Mouse (Mus musculus): ENCODE data around the gene Sectm1a. TPM values are rescaled to one million over a fixed set of nuclear protein-coding genes. Genes with fewer than 3 reads are reported as not detected.

Sectm1a gene
- polyA plus RNA-seq, 1 experiment from 2014 or later = not detected

GRCm38 (mm10) chr11:121059471-121059870, 21.5 kb downstream of the Sectm1a start:
- Histone ChIP-seq H3K9me3 (ENCODE audit: control insufficient read depth, low read length) (no peaks in the 10 kb centered on the region), H3K4me1 (replicated peaks; ENCODE audit: control insufficient read depth, insufficient read depth, low read length) (no peaks in the 10 kb centered on the region), H3K4me3 (ENCODE audit: low read depth, low read length) (no peak overlapping the region), H3K27ac (ENCODE audit: low read depth, low read length) (no peak overlapping the region), H3K36me3 (ENCODE audit: control insufficient read depth, insufficient read depth, low read length) (no peaks in the 10 kb centered on the region), H3K27me3 (ENCODE audit: control insufficient read depth, insufficient read depth, low read length) (no peaks in the 10 kb centered on the region), H3K4me2 (replicated peaks; ENCODE audit: low read depth, low read length) (no peak overlapping the region), H3K9ac (ENCODE audit: low read depth, low read length) (no peak overlapping the region)
- ATAC-seq (ENCODE audit: low FRiP score) (no peak), DNase-seq (ENCODE audit: low spot score) (no peak)
- WGBS = 89% methylated on average over 4 of the region's 4 CpGs

- Histone ChIP-seq H3K9me3 (ENCODE audit: control insufficient read depth, low read length) (no peaks in the 10 kb centered on the region), H3K9ac (ENCODE audit: low read depth, low read length) (no peak overlapping the region), H3K4me3 (ENCODE audit: low read depth, low read length) (no peak overlapping the region), H3K27ac (ENCODE audit: low read depth, low read length) (no peak overlapping the region), H3K4me2 (replicated peaks; ENCODE audit: low read depth, low read length) (no peak overlapping the region), H3K27me3 (ENCODE audit: control insufficient read depth, insufficient read depth, low read length) (no peaks in the 10 kb centered on the region), H3K36me3 (ENCODE audit: control insufficient read depth, insufficient read depth, low read length) (no peaks in the 10 kb centered on the region), H3K4me1 (replicated peaks; ENCODE audit: control insufficient read depth, insufficient read depth, low read length) (no peaks in the 10 kb centered on the region)
- 87% methylated on average over 4 of the region's 4 CpGs for WGBS
- ATAC-seq (ENCODE audit: low FRiP score) (no peak), DNase-seq (ENCODE audit: low spot score) (no peak)
These were observed 22.1 kb downstream of the Sectm1a start for GRCm38 (mm10) chr11:121058956-121059355.

GRCm38 (mm10) chr11:121058122-121058521, 22.9 kb downstream of the Sectm1a start:
- Histone ChIP-seq H3K36me3 (ENCODE audit: control insufficient read depth, insufficient read depth, low read length) (no peaks in the 10 kb centered on the region), H3K4me1 (replicated peaks; ENCODE audit: control insufficient read depth, insufficient read depth, low read length) (no peaks in the 10 kb centered on the region), H3K4me2 (replicated peaks; ENCODE audit: low read depth, low read length) (no peak overlapping the region), H3K9ac (ENCODE audit: low read depth, low read length) (no peak overlapping the region), H3K27me3 (ENCODE audit: control insufficient read depth, insufficient read depth, low read length) (no peaks in the 10 kb centered on the region), H3K4me3 (ENCODE audit: low read depth, low read length) (no peak overlapping the region), H3K9me3 (ENCODE audit: control insufficient read depth, low read length) (no peaks in the 10 kb centered on the region), H3K27ac (ENCODE audit: low read depth, low read length) (no peak overlapping the region)
- WGBS = 83% methylated on average over 5 of the region's 5 CpGs
- DNase-seq (ENCODE audit: low spot score) = no peak
- no peak for ATAC-seq (ENCODE audit: low FRiP score)

GRCm38 (mm10) chr11:121056536-121057236, 24.3 kb downstream of the Sectm1a start:
- no peak for DNase-seq (ENCODE audit: low spot score)

GRCm38 (mm10) chr11:121053536-121053935, 27.5 kb downstream of the Sectm1a start:
- DNase-seq (ENCODE audit: low spot score) = peak; percentile 92
- 15% methylated on average over 8 of the region's 8 CpGs for WGBS
- H3K36me3 ChIP-seq (ENCODE audit: control insufficient read depth, insufficient read depth, low read length) = no peaks in the 10 kb centered on the region
- no peak for ATAC-seq (ENCODE audit: low FRiP score)
- H3K4me2 ChIP-seq (replicated peaks; ENCODE audit: low read depth, low read length) = no peak overlapping the region
- no peaks in the 10 kb centered on the region for H3K9me3 ChIP-seq (ENCODE audit: control insufficient read depth, low read length)
- H3K27me3 ChIP-seq (ENCODE audit: control insufficient read depth, insufficient read depth, low read length) = no peaks in the 10 kb centered on the region
- H3K9ac ChIP-seq (ENCODE audit: low read depth, low read length) = no peak overlapping the region
- H3K4me1 ChIP-seq (replicated peaks; ENCODE audit: control insufficient read depth, insufficient read depth, low read length) = no peaks in the 10 kb centered on the region
- H3K4me3 ChIP-seq (ENCODE audit: low read depth, low read length) = no peak overlapping the region
- no peak overlapping the region for H3K27ac ChIP-seq (ENCODE audit: low read depth, low read length)

More at GRCm38 (mm10) chr11:121056536-121057236, 24.3 kb downstream of the Sectm1a start:
- Histone ChIP-seq H3K4me3 (ENCODE audit: low read depth, low read length) (no peak overlapping the region), H3K4me1 (replicated peaks; ENCODE audit: control insufficient read depth, insufficient read depth, low read length) (no peaks in the 10 kb centered on the region), H3K27me3 (ENCODE audit: control insufficient read depth, insufficient read depth, low read length) (no peaks in the 10 kb centered on the region), H3K27ac (ENCODE audit: low read depth, low read length) (no peak overlapping the region), H3K9me3 (ENCODE audit: control insufficient read depth, low read length) (no peaks in the 10 kb centered on the region), H3K9ac (ENCODE audit: low read depth, low read length) (no peak overlapping the region), H3K4me2 (replicated peaks; ENCODE audit: low read depth, low read length) (no peak overlapping the region), H3K36me3 (ENCODE audit: control insufficient read depth, insufficient read depth, low read length) (no peaks in the 10 kb centered on the region)
- 67% methylated on average over 7 of the region's 7 CpGs for WGBS
- ATAC-seq (ENCODE audit: low FRiP score) = no peak

GRCm38 (mm10) chr11:121052387-121052786, 28.6 kb downstream of the Sectm1a start:
- H3K4me3 ChIP-seq (ENCODE audit: low read depth, low read length) = no peak overlapping the region
- H3K9ac ChIP-seq (ENCODE audit: low read depth, low read length) = no peak overlapping the region
- H3K27ac ChIP-seq (ENCODE audit: low read depth, low read length) = no peak overlapping the region
- DNase-seq (ENCODE audit: low spot score) (no peak), ATAC-seq (ENCODE audit: low FRiP score) (no peak)
- H3K9me3 ChIP-seq (ENCODE audit: control insufficient read depth, low read length) = no peaks in the 10 kb centered on the region
- no peaks in the 10 kb centered on the region for H3K27me3 ChIP-seq (ENCODE audit: control insufficient read depth, insufficient read depth, low read length)
- 70% methylated on average over 4 of the region's 4 CpGs for WGBS
- H3K36me3 ChIP-seq (ENCODE audit: control insufficient read depth, insufficient read depth, low read length) = no peaks in the 10 kb centered on the region
- no peak overlapping the region for H3K4me2 ChIP-seq (replicated peaks; ENCODE audit: low read depth, low read length)
- no peaks in the 10 kb centered on the region for H3K4me1 ChIP-seq (replicated peaks; ENCODE audit: control insufficient read depth, insufficient read depth, low read length)

GRCm38 (mm10) chr11:121051793-121052192, 29.2 kb downstream of the Sectm1a start:
- Histone ChIP-seq H3K9me3 (ENCODE audit: control insufficient read depth, low read length) (no peaks in the 10 kb centered on the region), H3K4me2 (replicated peaks; ENCODE audit: low read depth, low read length) (no peak overlapping the region), H3K4me3 (ENCODE audit: low read depth, low read length) (no peak overlapping the region), H3K4me1 (replicated peaks; ENCODE audit: control insufficient read depth, insufficient read depth, low read length) (no peaks in the 10 kb centered on the region), H3K9ac (ENCODE audit: low read depth, low read length) (no peak overlapping the region), H3K36me3 (ENCODE audit: control insufficient read depth, insufficient read depth, low read length) (no peaks in the 10 kb centered on the region), H3K27me3 (ENCODE audit: control insufficient read depth, insufficient read depth, low read length) (no peaks in the 10 kb centered on the region), H3K27ac (ENCODE audit: low read depth, low read length) (no peak overlapping the region)
- 59% methylated on average over 1 of the region's 1 CpGs for WGBS
- DNase-seq (ENCODE audit: low spot score) (no peak), ATAC-seq (ENCODE audit: low FRiP score) (no peak)

GRCm38 (mm10) chr11:121049840-121050239, 31.2 kb downstream of the Sectm1a start:
- 70% methylated on average over 1 of the region's 1 CpGs for WGBS
- no peaks in the 10 kb centered on the region for H3K27me3 ChIP-seq (ENCODE audit: control insufficient read depth, insufficient read depth, low read length)

GRCm38 (mm10) chr11:121047826-121048399, 33.1 kb downstream of the Sectm1a start:
- DNase-seq (ENCODE audit: low spot score) = peak; percentile 31

More at GRCm38 (mm10) chr11:121049840-121050239, 31.2 kb downstream of the Sectm1a start:
- Histone ChIP-seq H3K36me3 (ENCODE audit: control insufficient read depth, insufficient read depth, low read length) (no peaks in the 10 kb centered on the region), H3K9me3 (ENCODE audit: control insufficient read depth, low read length) (no peaks in the 10 kb centered on the region), H3K4me3 (ENCODE audit: low read depth, low read length) (no peak overlapping the region), H3K9ac (ENCODE audit: low read depth, low read length) (no peak overlapping the region), H3K4me1 (replicated peaks; ENCODE audit: control insufficient read depth, insufficient read depth, low read length) (no peaks in the 10 kb centered on the region), H3K4me2 (replicated peaks; ENCODE audit: low read depth, low read length) (no peak overlapping the region), H3K27ac (ENCODE audit: low read depth, low read length) (no peak overlapping the region)
- ATAC-seq (ENCODE audit: low FRiP score) = no peak
- no peak for DNase-seq (ENCODE audit: low spot score)

More at GRCm38 (mm10) chr11:121047826-121048399, 33.1 kb downstream of the Sectm1a start:
- no peaks in the 10 kb centered on the region for H3K27me3 ChIP-seq (ENCODE audit: control insufficient read depth, insufficient read depth, low read length)
- H3K4me2 ChIP-seq (replicated peaks; ENCODE audit: low read depth, low read length) = no peak overlapping the region
- no peaks in the 10 kb centered on the region for H3K4me1 ChIP-seq (replicated peaks; ENCODE audit: control insufficient read depth, insufficient read depth, low read length)
- no peak for ATAC-seq (ENCODE audit: low FRiP score)
- H3K36me3 ChIP-seq (ENCODE audit: control insufficient read depth, insufficient read depth, low read length) = no peaks in the 10 kb centered on the region
- H3K9ac ChIP-seq (ENCODE audit: low read depth, low read length) = no peak overlapping the region
- 60% methylated on average over 2 of the region's 2 CpGs for WGBS
- no peak overlapping the region for H3K4me3 ChIP-seq (ENCODE audit: low read depth, low read length)
- H3K27ac ChIP-seq (ENCODE audit: low read depth, low read length) = no peak overlapping the region
- no peaks in the 10 kb centered on the region for H3K9me3 ChIP-seq (ENCODE audit: control insufficient read depth, low read length)

Data from hindbrain, embryonic 11.5 days (tissue).